Mouse (Mus musculus): ENCODE measurements around the gene Ankrd52. TPM values are rescaled to one million over a fixed set of nuclear protein-coding genes. Genes with fewer than 3 reads are reported as not detected.
"Not testable (repeated sequence)": the region's sequence is repeated elsewhere in the genome, so short reads cannot be mapped to it uniquely, and the experiment has no call there.

Ankrd52 gene
- total RNA-seq (2015) (35.2 and 37.0 TPM in 2 replicates), total RNA-seq (2017) (9.3 and 13.7 TPM in 2 replicates)

- ATAC-seq (ENCODE audit: poor library complexity, severe bottlenecking): peak; percentile 78
Observed at GRCm38 (mm10) chr10:128376455-128377211, at the start of gene Ankrd52. Gene Ankrd52 (plus strand): TSS chr10:128377115.

- ATAC-seq (ENCODE audit: poor library complexity, severe bottlenecking): no peak
Observed at GRCm38 (mm10) chr10:128327610-128328009, 49.3 kb upstream of the Ankrd52 start.

GRCm38 (mm10) chr10:128332358-128333249, 44.3 kb upstream of the Ankrd52 start:
- not testable (repeated sequence) for ATAC-seq (ENCODE audit: poor library complexity, severe bottlenecking)

GRCm38 (mm10) chr10:128335582-128335981, 41.3 kb upstream of the Ankrd52 start:
- peak; percentile 33; the same call in 1 of the 2 replicates for ATAC-seq (ENCODE audit: poor library complexity, severe bottlenecking)

- no peak for ATAC-seq (ENCODE audit: poor library complexity, severe bottlenecking)
Observed at GRCm38 (mm10) chr10:128336195-128336594, 40.7 kb upstream of the Ankrd52 start.

- no peak for ATAC-seq (ENCODE audit: poor library complexity, severe bottlenecking)
Observed at GRCm38 (mm10) chr10:128336597-128336996, 40.3 kb upstream of the Ankrd52 start.

GRCm38 (mm10) chr10:128337306-128338181, 39.4 kb upstream of the Ankrd52 start, which contains the start of gene Cs:
Gene Cs (plus strand): TSS chr10:128337734.
- ATAC-seq (ENCODE audit: poor library complexity, severe bottlenecking): peak; percentile 91

- ATAC-seq (ENCODE audit: poor library complexity, severe bottlenecking): peak; percentile 53
Observed at GRCm38 (mm10) chr10:128338415-128338814, 38.5 kb upstream of the Ankrd52 start.

- no peak for ATAC-seq (ENCODE audit: poor library complexity, severe bottlenecking)
Observed at GRCm38 (mm10) chr10:128338948-128339347, 38.0 kb upstream of the Ankrd52 start.

GRCm38 (mm10) chr10:128340257-128340656, 36.7 kb upstream of the Ankrd52 start:
- no peak for ATAC-seq (ENCODE audit: poor library complexity, severe bottlenecking)

- ATAC-seq (ENCODE audit: poor library complexity, severe bottlenecking): no peak
Observed at GRCm38 (mm10) chr10:128343436-128343835, 33.5 kb upstream of the Ankrd52 start.

GRCm38 (mm10) chr10:128344568-128345275, 32.2 kb upstream of the Ankrd52 start:
- peak; percentile 98 for ATAC-seq (ENCODE audit: poor library complexity, severe bottlenecking)

GRCm38 (mm10) chr10:128347541-128347940, 29.4 kb upstream of the Ankrd52 start:
- ATAC-seq (ENCODE audit: poor library complexity, severe bottlenecking): no peak

- peak; percentile 74 for ATAC-seq (ENCODE audit: poor library complexity, severe bottlenecking)
Observed at GRCm38 (mm10) chr10:128358796-128359195, 18.1 kb upstream of the Ankrd52 start.

GRCm38 (mm10) chr10:128359226-128359625, 17.7 kb upstream of the Ankrd52 start:
- no peak for ATAC-seq (ENCODE audit: poor library complexity, severe bottlenecking)

- no peak for ATAC-seq (ENCODE audit: poor library complexity, severe bottlenecking)
Observed at GRCm38 (mm10) chr10:128361836-128362235, 15.1 kb upstream of the Ankrd52 start.

- no peak for ATAC-seq (ENCODE audit: poor library complexity, severe bottlenecking)
Observed at GRCm38 (mm10) chr10:128362568-128362967, 14.3 kb upstream of the Ankrd52 start.

- peak; percentile 6; the same call in 1 of the 2 replicates for ATAC-seq (ENCODE audit: poor library complexity, severe bottlenecking)
Observed at GRCm38 (mm10) chr10:128367899-128368401, 9.0 kb upstream of the Ankrd52 start.

GRCm38 (mm10) chr10:128368402-128369217, 8.3 kb upstream of the Ankrd52 start, which contains the start of gene Coq10a:
Gene Coq10a (minus strand): TSS chr10:128368997.
- ATAC-seq (ENCODE audit: poor library complexity, severe bottlenecking): peak; percentile 78
